Mouse (Mus musculus) monocyte, adult 59 days (primary cell): ENCODE results near the gene Phf21b. TPM values are rescaled to one million over a fixed set of nuclear protein-coding genes. Genes with fewer than 3 reads are reported as not detected.

Source experiments
- total RNA-seq, 2 experiments: library from RNA; stranded (reverse); gene quantifications; one replicate each; pipeline ENCODE4 v1.2.4; 2023

The Phf21b gene
- total RNA-seq: 1 to 10 TPM; 1.9 to 4.0 TPM

GRCm38 (mm10) chr15:84856006-84856995 is at the start of gene Phf21b:
Phf21b (minus strand) TSS chr15:84856049.

Other genes starting within 250 kb of the Phf21b start
- gene Prr5, start 186.4 kb downstream of the Phf21b start, total RNA-seq: 1 to 10 TPM; 6.3 to 6.4 TPM
- gene Arhgap8, start 136.0 kb downstream of the Phf21b start, total RNA-seq: not detected
- gene Gm29666, start 64.0 kb upstream of the Phf21b start, total RNA-seq: under 1 TPM; 0.18 to 0.24 TPM
- gene Nup50, start 67.4 kb upstream of the Phf21b start, total RNA-seq: 10 to 100 TPM; 29.9 to 32.0 TPM
- 100 to 1,000 TPM; 169 to 186 TPM for gene 5031439G07Rik, start 132.5 kb upstream of the Phf21b start, total RNA-seq
- gene Upk3a, start 161.1 kb upstream of the Phf21b start, total RNA-seq: not detected
- gene Fam118a, start 172.9 kb upstream of the Phf21b start, total RNA-seq: 1 to 10 TPM; 6.7 to 8.8 TPM